Mouse (Mus musculus): ENCODE measurements around the gene Itgb7. TPM values are rescaled to one million over a fixed set of nuclear protein-coding genes. Genes with fewer than 3 reads are reported as not detected.

Itgb7 gene
- polyA plus RNA-seq, 1 experiment from 2014 or later: 1.2 TPM

DNA sequence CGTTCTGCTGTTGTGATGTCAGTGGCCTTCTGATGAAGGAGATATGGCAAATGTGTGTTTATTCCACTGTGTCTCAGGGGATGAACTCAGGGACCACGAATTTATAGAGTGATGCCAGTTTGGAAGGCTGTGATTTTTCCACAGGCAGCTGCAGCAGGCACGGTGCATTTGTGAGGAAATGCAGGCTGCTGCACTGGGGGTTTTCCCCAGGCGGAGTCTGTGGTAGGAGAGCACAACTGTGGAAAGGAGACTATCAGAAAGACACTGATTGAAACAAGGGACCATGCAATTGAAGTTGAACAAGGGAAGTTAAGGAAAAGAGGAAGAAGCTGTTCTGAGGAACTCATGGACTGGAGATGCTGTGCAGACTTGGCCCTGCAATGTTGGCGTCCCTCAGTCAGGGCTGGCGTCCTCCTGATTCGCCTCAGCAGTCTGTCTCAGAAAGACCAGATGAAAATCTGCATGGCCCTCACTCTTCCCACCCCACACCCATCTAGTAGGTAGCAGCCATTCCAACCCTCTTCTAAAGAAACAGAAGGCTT is 39.4 kb downstream of the Itgb7 start:
- Histone ChIP-seq H3K4me1 (replicated peaks; ENCODE audit: insufficient read depth, low read length) (peaks cover 9% of the 10 kb centered on the region; the same call in 1 of the 2 replicates), H3K27me3 (ENCODE audit: insufficient read depth, low read length) (no peaks in the 10 kb centered on the region), H3K27ac (peak overlapping the region; percentile 2; the same call in 1 of the 2 replicates), H3K4me2 (ENCODE audit: low read length) (no peak overlapping the region), H3K9ac (ENCODE audit: low read depth, low read length) (no peak overlapping the region), H3K36me3 (ENCODE audit: insufficient read depth, low read length) (no peaks in the 10 kb centered on the region), H3K9me3 (replicated peaks; ENCODE audit: low read length) (no peaks in the 10 kb centered on the region), H3K4me3 (replicated peaks; ENCODE audit: low read depth, low read length) (no peak overlapping the region)
- DNase-seq (ENCODE audit: low spot score) (no peak), ATAC-seq (replicated peaks; ENCODE audit: low FRiP score, low read depth) (no peak)
- 66% methylated on average over 7 of the region's 7 CpGs for WGBS
- TF ChIP-seq CTCF (IDR thresholded peaks at IDR 0.05; ENCODE audit: low read depth): no peak

DNA sequence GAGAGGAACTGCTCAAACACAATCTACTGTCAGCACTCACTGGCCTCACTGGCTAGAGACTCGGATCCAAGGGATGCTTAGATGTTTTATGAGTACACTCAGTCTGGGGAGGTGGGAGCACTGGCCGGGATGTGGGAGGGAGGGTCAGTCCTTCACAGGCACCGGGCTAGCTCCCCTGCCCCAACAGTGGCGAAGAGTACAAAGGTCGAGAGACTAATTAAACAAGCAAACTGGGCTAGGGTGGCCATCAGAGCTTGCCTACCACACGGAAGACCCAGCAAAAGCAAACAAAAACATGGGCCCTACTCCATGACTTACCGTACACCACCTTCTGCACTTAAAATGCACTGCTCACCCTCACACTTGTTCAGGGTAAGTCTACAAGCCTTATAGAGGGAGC is 40.0 kb downstream of the Itgb7 start:
- no peak for DNase-seq (ENCODE audit: low spot score)
- no peak for TF ChIP-seq CTCF (IDR thresholded peaks at IDR 0.05; ENCODE audit: low read depth)
- peaks cover 10% of the 10 kb centered on the region; the same call in 1 of the 2 replicates for H3K4me1 ChIP-seq (replicated peaks; ENCODE audit: insufficient read depth, low read length)
- H3K27me3 ChIP-seq (ENCODE audit: insufficient read depth, low read length): no peaks in the 10 kb centered on the region
- no peak overlapping the region for H3K27ac ChIP-seq
- no peaks in the 10 kb centered on the region for H3K9me3 ChIP-seq (replicated peaks; ENCODE audit: low read length)
- ATAC-seq (replicated peaks; ENCODE audit: low FRiP score, low read depth): no peak
- no peak overlapping the region for H3K4me2 ChIP-seq (ENCODE audit: low read length)
- no peak overlapping the region for H3K4me3 ChIP-seq (replicated peaks; ENCODE audit: low read depth, low read length)
- H3K9ac ChIP-seq (ENCODE audit: low read depth, low read length): no peak overlapping the region
- no peaks in the 10 kb centered on the region for H3K36me3 ChIP-seq (ENCODE audit: insufficient read depth, low read length)
- WGBS: 29% methylated on average over 7 of the region's 7 CpGs

GRCm38 (mm10) chr15:102188883-102189282 is 42.9 kb downstream of the Itgb7 start:
- 0 out of 2 replicates have a peak, but pooled peaks cover 7% of the 10 kb centered on the region for H3K36me3 ChIP-seq (ENCODE audit: insufficient read depth, low read length)
- no peaks in the 10 kb centered on the region for H3K27me3 ChIP-seq (ENCODE audit: insufficient read depth, low read length)
- H3K9me3 ChIP-seq (replicated peaks; ENCODE audit: low read length): no peaks in the 10 kb centered on the region
- H3K4me2 ChIP-seq (ENCODE audit: low read length): peak overlapping the region; percentile 31; the same call in 1 of the 2 replicates
- H3K27ac ChIP-seq: no peak overlapping the region; the same call in 1 of the 2 replicates
- 54% methylated on average over 6 of the region's 6 CpGs for WGBS
- ATAC-seq (replicated peaks; ENCODE audit: low FRiP score, low read depth) (peak; percentile 38; the same call in 1 of the 2 replicates), DNase-seq (ENCODE audit: low spot score) (no peak)
- H3K9ac ChIP-seq (ENCODE audit: low read depth, low read length): peak overlapping the region; percentile 50; the same call in 1 of the 2 replicates
- H3K4me1 ChIP-seq (replicated peaks; ENCODE audit: insufficient read depth, low read length): peaks cover 10% of the 10 kb centered on the region; the same call in 1 of the 2 replicates
- no peak overlapping the region for H3K4me3 ChIP-seq (replicated peaks; ENCODE audit: low read depth, low read length)
- TF ChIP-seq CTCF (IDR thresholded peaks at IDR 0.05; ENCODE audit: low read depth): no peak

- H3K4me1 ChIP-seq (replicated peaks; ENCODE audit: insufficient read depth, low read length): peaks cover 10% of the 10 kb centered on the region; the same call in 1 of the 2 replicates
- peak overlapping the region; percentile 5; the same call in 1 of the 2 replicates for H3K4me2 ChIP-seq (ENCODE audit: low read length)
- H3K27ac ChIP-seq: 0 out of 2 replicates have a peak overlapping the region, but pooled peaks have one; percentile 36
- DNase-seq (ENCODE audit: low spot score) (peak; percentile 59), ATAC-seq (replicated peaks; ENCODE audit: low FRiP score, low read depth) (no peak)
- WGBS: 48% methylated on average over 10 of the region's 10 CpGs
- TF ChIP-seq CTCF (IDR thresholded peaks at IDR 0.05; ENCODE audit: low read depth): no peak
- H3K9me3 ChIP-seq (replicated peaks; ENCODE audit: low read length): no peaks in the 10 kb centered on the region
- H3K9ac ChIP-seq (ENCODE audit: low read depth, low read length): peak overlapping the region; percentile 50; the same call in 1 of the 2 replicates
- no peaks in the 10 kb centered on the region for H3K27me3 ChIP-seq (ENCODE audit: insufficient read depth, low read length)
- no peak overlapping the region for H3K4me3 ChIP-seq (replicated peaks; ENCODE audit: low read depth, low read length)
- H3K36me3 ChIP-seq (ENCODE audit: insufficient read depth, low read length): 0 out of 2 replicates have a peak, but pooled peaks cover 7% of the 10 kb centered on the region
These were observed 43.6 kb downstream of the Itgb7 start for GRCm38 (mm10) chr15:102188096-102188495.

DNA sequence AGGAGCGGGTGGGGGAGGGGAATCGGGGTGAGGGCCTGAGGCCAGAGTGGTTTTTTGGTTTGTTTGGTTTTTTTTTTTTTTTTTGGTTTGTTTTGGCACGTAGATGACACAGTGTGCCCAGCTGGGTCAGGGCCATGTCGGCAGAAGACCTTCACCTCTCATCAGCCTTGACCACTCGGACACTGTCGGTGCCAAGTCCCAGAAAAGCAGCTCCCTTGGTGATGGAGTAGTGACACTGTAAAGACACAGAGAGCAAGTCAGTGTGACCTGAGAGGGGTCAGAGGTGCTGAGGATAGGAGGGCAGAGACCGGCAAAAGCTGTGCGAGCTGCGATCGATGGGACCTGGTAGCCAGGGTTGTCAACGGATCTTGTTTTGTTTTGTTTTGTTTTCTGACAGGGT is 45.5 kb downstream of the Itgb7 start:
- Histone ChIP-seq H3K4me1 (replicated peaks; ENCODE audit: insufficient read depth, low read length) (peaks cover 7% of the 10 kb centered on the region; the same call in 1 of the 2 replicates), H3K36me3 (ENCODE audit: insufficient read depth, low read length) (0 out of 2 replicates have a peak, but pooled peaks cover 7% of the 10 kb centered on the region), H3K9ac (ENCODE audit: low read depth, low read length) (no peak overlapping the region), H3K4me3 (replicated peaks; ENCODE audit: low read depth, low read length) (no peak overlapping the region), H3K27me3 (ENCODE audit: insufficient read depth, low read length) (no peaks in the 10 kb centered on the region), H3K9me3 (replicated peaks; ENCODE audit: low read length) (no peaks in the 10 kb centered on the region), H3K4me2 (ENCODE audit: low read length) (no peak overlapping the region), H3K27ac (no peak overlapping the region)
- TF ChIP-seq CTCF (IDR thresholded peaks at IDR 0.05; ENCODE audit: low read depth): no peak
- 73% methylated on average over 11 of the region's 11 CpGs for WGBS
- ATAC-seq (replicated peaks; ENCODE audit: low FRiP score, low read depth) (no peak), DNase-seq (ENCODE audit: low spot score) (no peak)

DNA sequence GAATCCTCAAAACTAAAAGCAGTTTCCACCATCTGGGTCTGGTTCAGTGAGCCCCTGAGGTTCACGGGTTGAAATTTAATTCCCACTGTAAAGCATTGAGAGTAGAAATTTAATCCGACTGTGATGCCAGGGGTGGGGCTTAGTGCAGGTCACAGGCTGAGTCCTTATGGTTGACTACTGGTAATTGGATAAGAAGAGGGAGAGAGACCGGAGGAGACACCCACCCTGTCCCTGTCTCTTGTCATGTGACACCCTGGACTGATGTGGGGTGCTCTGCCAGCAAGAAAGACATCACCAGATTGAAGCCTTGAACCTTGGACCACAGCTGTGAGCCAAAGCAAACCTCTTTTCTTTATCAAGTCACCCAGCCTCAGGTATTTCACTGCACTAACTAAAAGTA is 48.7 kb downstream of the Itgb7 start:
- peak; percentile 73 for ATAC-seq (replicated peaks; ENCODE audit: low FRiP score, low read depth)
- WGBS: 50% methylated on average over 3 of the region's 3 CpGs
- H3K4me1 ChIP-seq (replicated peaks; ENCODE audit: insufficient read depth, low read length): 0 out of 2 replicates have a peak, but pooled peaks cover 6% of the 10 kb centered on the region
- no peak overlapping the region for H3K4me2 ChIP-seq (ENCODE audit: low read length)
- H3K9me3 ChIP-seq (replicated peaks; ENCODE audit: low read length): no peaks in the 10 kb centered on the region
- H3K27me3 ChIP-seq (ENCODE audit: insufficient read depth, low read length): no peaks in the 10 kb centered on the region
- peak; percentile 63 for DNase-seq (ENCODE audit: low spot score)
- 0 out of 2 replicates have a peak, but pooled peaks cover 7% of the 10 kb centered on the region for H3K36me3 ChIP-seq (ENCODE audit: insufficient read depth, low read length)
- no peak for TF ChIP-seq CTCF (IDR thresholded peaks at IDR 0.05; ENCODE audit: low read depth)
- H3K4me3 ChIP-seq (replicated peaks; ENCODE audit: low read depth, low read length): no peak overlapping the region
- H3K9ac ChIP-seq (ENCODE audit: low read depth, low read length): no peak overlapping the region
- H3K27ac ChIP-seq: no peak overlapping the region
